Mouse (Mus musculus): Measurements from ENCODE around the gene Stxbp2. TPM values are rescaled to one million over a fixed set of nuclear protein-coding genes. Genes with fewer than 3 reads are reported as not detected.

Gene Stxbp2
- polyA plus RNA-seq, 1 experiment from 2014 or later, result 105 TPM

- no peak for ATAC-seq (ENCODE audit: insufficient read depth, low FRiP score, low read depth)
- Histone ChIP-seq H3K4me1 (no peaks in the 10 kb centered on the region), H3K27ac (no peak overlapping the region), H3K4me3 (replicated peaks) (no peak overlapping the region), H3K4me2 (no peak overlapping the region), H3K9me3 (no peaks in the 10 kb centered on the region), H3K9ac (no peak overlapping the region), H3K36me3 (0 out of 2 replicates have a peak, but pooled peaks cover 7% of the 10 kb centered on the region), H3K27me3 (replicated peaks) (no peaks in the 10 kb centered on the region)
- WGBS, result 62% methylated on average over 5 of the region's 5 CpGs
These were observed 54.7 kb downstream of the Stxbp2 start for GRCm38 (mm10) chr8:3685422-3685821.

- ATAC-seq (ENCODE audit: insufficient read depth, low FRiP score, low read depth), result no peak
- 73% methylated on average over 6 of the region's 6 CpGs for WGBS
- no peaks in the 10 kb centered on the region for H3K9me3 ChIP-seq
- H3K36me3 ChIP-seq, result no peaks in the 10 kb centered on the region
- H3K9ac ChIP-seq, result no peak overlapping the region
- H3K4me2 ChIP-seq, result no peak overlapping the region
- no peaks in the 10 kb centered on the region for H3K27me3 ChIP-seq (replicated peaks)
- H3K27ac ChIP-seq, result no peak overlapping the region
- H3K4me1 ChIP-seq, result no peaks in the 10 kb centered on the region
- no peak overlapping the region for H3K4me3 ChIP-seq (replicated peaks)
These were observed 56.8 kb downstream of the Stxbp2 start for GRCm38 (mm10) chr8:3687537-3687936.

- Histone ChIP-seq H3K9ac (no peak overlapping the region), H3K4me2 (no peak overlapping the region), H3K9me3 (no peaks in the 10 kb centered on the region), H3K4me3 (replicated peaks) (no peak overlapping the region), H3K36me3 (no peaks in the 10 kb centered on the region), H3K27me3 (replicated peaks) (no peaks in the 10 kb centered on the region), H3K27ac (no peak overlapping the region), H3K4me1 (no peaks in the 10 kb centered on the region)
- ATAC-seq (ENCODE audit: insufficient read depth, low FRiP score, low read depth), result no peak
- 66% methylated on average over 3 of the region's 3 CpGs for WGBS
These were observed 60.0 kb downstream of the Stxbp2 start for GRCm38 (mm10) chr8:3690774-3691173.

Other genes with a start within 250 kb of the Stxbp2 start
- gene Arhgef18, start 237.9 kb upstream of the Stxbp2 start, polyA plus RNA-seq (2015; fragmentation: Nextera tagmentation; extraction: Ambion mirVana), result 9.0 and 10.2 TPM in 2 replicates
- 10.7 and 10.8 TPM in 2 replicates for gene Pex11g, start 163.3 kb upstream of the Stxbp2 start, polyA plus RNA-seq (2015; fragmentation: Nextera tagmentation; extraction: Ambion mirVana)
- gene Tex45, start 160.1 kb upstream of the Stxbp2 start, polyA plus RNA-seq (2015; fragmentation: Nextera tagmentation; extraction: Ambion mirVana), result not detected in 2 replicates
- gene Zfp358, start 137.8 kb upstream of the Stxbp2 start, polyA plus RNA-seq (2015; fragmentation: Nextera tagmentation; extraction: Ambion mirVana), result 34.5 and 38.6 TPM in 2 replicates
- 47.7 and 48.5 TPM in 2 replicates for gene Mcoln1, start 130.5 kb upstream of the Stxbp2 start, polyA plus RNA-seq (2015; fragmentation: Nextera tagmentation; extraction: Ambion mirVana)
- 27.9 and 35.5 TPM in 2 replicates for gene Pnpla6, start 115.6 kb upstream of the Stxbp2 start, polyA plus RNA-seq (2015; fragmentation: Nextera tagmentation; extraction: Ambion mirVana)
- gene C330021F23Rik, start 63.0 kb upstream of the Stxbp2 start, polyA plus RNA-seq (2015; fragmentation: Nextera tagmentation; extraction: Ambion mirVana), result 1.8 and 2.7 TPM in 2 replicates
- 16.7 and 17.2 TPM in 2 replicates for gene Camsap3, start 43.7 kb upstream of the Stxbp2 start, polyA plus RNA-seq (2015; fragmentation: Nextera tagmentation; extraction: Ambion mirVana)
- gene Xab2, start 9.6 kb upstream of the Stxbp2 start, polyA plus RNA-seq (2015; fragmentation: Nextera tagmentation; extraction: Ambion mirVana), result 48.9 and 49.2 TPM in 2 replicates
- 85.1 and 98.6 TPM in 2 replicates for gene Pet100, start 9.4 kb upstream of the Stxbp2 start, polyA plus RNA-seq (2015; fragmentation: Nextera tagmentation; extraction: Ambion mirVana)
- 0.17 TPM in 1 of 2 replicates, not detected in the other for gene Pcp2, start 5.4 kb upstream of the Stxbp2 start, polyA plus RNA-seq (2015; fragmentation: Nextera tagmentation; extraction: Ambion mirVana)
- 0.15 TPM in 1 of 2 replicates, not detected in the other for gene Retn, start 24.8 kb downstream of the Stxbp2 start, polyA plus RNA-seq (2015; fragmentation: Nextera tagmentation; extraction: Ambion mirVana)
- 2.9 and 3.2 TPM in 2 replicates for gene Mcemp1, start 34.8 kb downstream of the Stxbp2 start, polyA plus RNA-seq (2015; fragmentation: Nextera tagmentation; extraction: Ambion mirVana)
- gene Fcor, start 41.4 kb downstream of the Stxbp2 start, polyA plus RNA-seq (2015; fragmentation: Nextera tagmentation; extraction: Ambion mirVana), result 10.3 and 11.3 TPM in 2 replicates
- 35.0 and 36.3 TPM in 2 replicates for gene Trappc5, start 45.3 kb downstream of the Stxbp2 start, polyA plus RNA-seq (2015; fragmentation: Nextera tagmentation; extraction: Ambion mirVana)
- gene Fcer2a, start 63.2 kb downstream of the Stxbp2 start, polyA plus RNA-seq (2015; fragmentation: Nextera tagmentation; extraction: Ambion mirVana), result 0.17 and 0.22 TPM in 2 replicates
- 0.35 TPM in 1 of 2 replicates, not detected in the other for gene Clec4g, start 89.7 kb downstream of the Stxbp2 start, polyA plus RNA-seq (2015; fragmentation: Nextera tagmentation; extraction: Ambion mirVana)
- gene Cd209a, start 118.0 kb downstream of the Stxbp2 start, polyA plus RNA-seq (2015; fragmentation: Nextera tagmentation; extraction: Ambion mirVana), result 0.21 and 0.35 TPM in 2 replicates
- 0.06 TPM in 1 of 2 replicates, not detected in the other for gene Cd209e, start 223.4 kb downstream of the Stxbp2 start, polyA plus RNA-seq (2015; fragmentation: Nextera tagmentation; extraction: Ambion mirVana)
- not detected in 2 replicates for gene Cd209d, start 247.6 kb downstream of the Stxbp2 start, polyA plus RNA-seq (2015; fragmentation: Nextera tagmentation; extraction: Ambion mirVana)